Mouse (Mus musculus): ENCODE measurements around the gene Cd200r1.
A peak's percentile ranks its signal among the peaks of the same experiment; 100 is the strongest.
"Not testable (repeated sequence)": the region's sequence is repeated elsewhere in the genome, so short reads cannot be mapped to it uniquely, and the experiment has no call there.

The Cd200r1 gene

DNA sequence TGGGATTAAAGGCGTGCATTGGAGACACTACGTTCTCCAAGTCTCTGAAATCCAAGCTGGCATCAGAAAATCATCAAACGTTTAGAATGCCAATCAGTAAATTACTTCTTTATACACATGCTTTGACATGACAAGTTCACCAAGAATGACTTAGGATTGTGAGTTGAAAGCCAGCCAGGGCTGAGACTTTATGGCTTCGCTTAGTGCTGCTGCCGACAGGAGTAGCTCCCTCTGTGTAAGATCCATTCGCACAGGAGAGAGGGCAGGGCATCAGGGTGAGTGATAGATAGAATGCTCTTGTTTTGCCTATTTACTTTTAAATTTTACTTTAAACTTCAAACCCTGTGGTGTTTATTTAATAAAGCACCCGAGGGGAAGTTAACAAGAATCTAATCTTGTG is 2.0 kb downstream of the Cd200r1 start:
- peak in 1 of 2 experiments; percentile 4 for DNase-seq

GRCm38 (mm10) chr16:44767967-44768366 is 2.4 kb downstream of the Cd200r1 start:
- no peak for DNase-seq

DNA sequence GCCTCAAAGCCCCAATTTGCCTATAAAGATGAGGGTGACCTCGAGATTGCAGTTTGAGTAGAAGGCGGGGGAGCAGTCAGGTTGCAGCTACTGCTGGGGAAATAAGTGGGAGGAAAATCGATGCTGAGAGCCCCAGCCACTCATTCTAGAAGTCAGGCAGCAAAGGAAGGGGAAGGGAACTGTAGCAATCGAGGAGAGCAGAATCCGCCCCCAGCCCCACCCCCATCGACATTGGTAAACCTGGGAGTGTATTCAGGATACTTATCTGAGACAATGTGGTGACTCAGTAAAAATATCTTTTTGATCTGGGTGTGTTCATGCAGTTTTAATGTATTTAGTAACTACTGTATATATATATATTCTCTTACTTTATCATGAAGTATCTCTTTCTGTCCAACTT is 7.0 kb downstream of the Cd200r1 start:
- DNase-seq = no peak

DNA sequence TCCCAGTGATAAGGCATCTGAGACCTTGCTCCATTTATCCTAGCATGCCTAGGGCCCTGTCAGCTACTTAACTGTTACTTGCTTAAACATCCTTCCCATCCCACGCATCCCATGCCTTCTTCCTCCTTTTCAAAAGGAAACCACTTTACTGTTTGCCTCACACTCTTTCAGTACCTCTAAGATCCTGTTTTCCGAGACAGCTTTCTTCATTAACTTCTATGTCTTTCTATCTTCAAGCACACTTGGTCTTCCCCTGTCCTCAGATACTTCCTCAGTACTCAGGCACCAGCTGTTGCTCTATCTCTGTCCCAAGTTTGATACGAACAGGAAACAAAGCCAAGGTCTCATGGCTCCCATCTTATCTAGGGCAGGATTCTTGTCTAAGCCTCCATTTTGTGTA is 8.1 kb downstream of the Cd200r1 start:
- no peak for DNase-seq

GRCm38 (mm10) chr16:44774201-44774600 is 8.7 kb downstream of the Cd200r1 start:
- no peak for DNase-seq

GRCm38 (mm10) chr16:44778538-44779147 is 13.1 kb downstream of the Cd200r1 start:
- peak; percentile 24 to 52 for DNase-seq

GRCm38 (mm10) chr16:44779494-44779893 is 14.0 kb downstream of the Cd200r1 start:
- DNase-seq = no peak

DNA sequence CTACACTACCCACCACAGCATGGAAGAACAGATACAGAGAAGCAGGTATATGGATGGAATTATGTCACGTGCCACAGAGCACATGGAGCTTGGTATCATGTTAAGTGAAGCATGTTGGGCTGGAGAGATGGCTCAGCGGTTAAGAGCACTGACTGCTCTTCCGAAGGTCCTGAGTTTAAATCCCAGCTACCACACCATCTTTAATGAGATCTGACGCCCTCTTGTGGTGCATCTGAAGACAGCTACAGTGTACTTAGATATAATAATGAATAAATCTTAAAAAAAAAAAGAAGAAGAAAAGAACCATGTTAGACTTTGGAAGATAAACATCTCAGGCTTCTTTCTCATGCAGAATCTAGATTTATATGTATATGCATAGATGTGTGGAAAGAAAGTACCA is 15.2 kb downstream of the Cd200r1 start:
- no peak for DNase-seq

DNA sequence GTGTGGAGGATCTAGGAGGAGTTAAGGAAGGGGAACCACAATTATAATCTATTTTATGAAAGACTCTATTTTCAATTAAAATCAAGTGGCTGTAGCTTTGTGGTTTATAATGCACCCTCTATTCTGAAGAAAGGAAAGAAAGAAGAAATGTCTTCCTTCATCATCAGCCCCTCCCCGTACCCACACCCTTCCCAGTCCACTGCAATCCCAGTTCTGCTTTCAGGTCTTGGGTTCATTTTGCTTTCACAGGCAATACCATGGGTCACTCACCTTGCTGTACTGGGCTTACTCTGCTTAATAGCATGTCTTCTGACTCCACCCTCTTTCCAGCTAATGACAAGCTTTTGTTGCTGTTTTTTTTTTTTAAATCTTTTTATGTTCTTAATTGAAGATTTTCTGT is 21.4 kb downstream of the Cd200r1 start:
- no peak for DNase-seq

DNA sequence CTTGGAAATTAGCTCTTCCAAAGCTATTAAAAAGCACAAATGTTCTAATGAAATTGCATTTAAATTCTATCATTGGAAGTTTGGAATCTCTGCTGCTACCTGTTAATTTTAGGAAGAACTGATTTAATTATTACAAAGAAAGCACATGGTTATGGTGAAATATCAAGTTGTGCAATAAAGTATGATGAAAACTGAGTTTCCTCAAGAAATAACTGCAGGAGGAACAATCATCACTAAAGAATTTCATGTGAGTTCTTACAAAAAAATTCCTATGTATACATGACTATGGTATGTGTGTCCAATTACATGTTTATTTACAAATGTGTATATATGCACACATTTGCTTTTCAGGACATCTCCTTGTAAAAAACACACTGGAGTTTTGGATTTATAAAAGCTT is 28.9 kb downstream of the Cd200r1 start:
- DNase-seq = no peak

- DNase-seq = no peak
Observed at GRCm38 (mm10) chr16:44805976-44806375, 40.4 kb downstream of the Cd200r1 start.

DNA sequence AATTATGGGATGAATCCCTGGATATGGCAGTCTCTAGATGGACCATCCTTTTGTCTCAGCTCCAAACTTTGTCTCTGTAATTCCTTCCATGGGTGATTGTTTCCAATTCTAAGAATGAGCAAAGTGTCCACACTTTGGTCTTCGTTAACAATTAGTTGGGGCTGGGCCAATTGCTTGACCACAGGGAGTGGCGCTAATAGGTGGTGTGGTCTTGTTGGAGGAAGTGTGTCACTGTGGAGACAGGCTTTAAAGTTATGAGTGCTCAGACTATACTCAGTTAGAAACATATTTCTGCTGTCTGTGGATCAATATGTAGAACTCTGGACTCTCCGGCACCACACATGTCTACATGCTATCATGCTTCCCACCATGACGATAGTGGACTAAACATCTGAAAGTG is 44.7 kb downstream of the Cd200r1 start:
- not testable (repeated sequence) for DNase-seq

DNA sequence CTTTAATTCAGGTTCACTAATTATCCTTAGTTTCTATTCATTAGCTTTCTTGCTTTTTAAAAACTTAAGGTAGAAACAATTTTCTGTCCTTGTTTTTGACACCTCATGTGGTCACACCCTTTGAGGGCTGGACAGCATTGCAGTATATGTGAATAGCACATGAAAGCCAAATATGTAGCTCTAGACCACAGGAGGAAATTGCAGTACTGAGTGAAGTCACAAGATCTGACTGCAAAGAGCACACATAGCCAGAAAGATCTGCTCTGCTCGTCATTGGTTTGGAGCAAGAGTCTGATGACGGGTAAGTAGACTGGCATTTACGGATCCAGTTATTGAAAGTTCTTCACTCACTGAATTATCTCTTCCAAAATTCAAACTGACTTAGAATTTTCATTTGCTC is 46.0 kb downstream of the Cd200r1 start, which contains the start of gene Cd200r4:
Cd200r4 (plus strand) TSS at position 190 of the 400 bp plus-strand sequence.
- DNase-seq = no peak

DNA sequence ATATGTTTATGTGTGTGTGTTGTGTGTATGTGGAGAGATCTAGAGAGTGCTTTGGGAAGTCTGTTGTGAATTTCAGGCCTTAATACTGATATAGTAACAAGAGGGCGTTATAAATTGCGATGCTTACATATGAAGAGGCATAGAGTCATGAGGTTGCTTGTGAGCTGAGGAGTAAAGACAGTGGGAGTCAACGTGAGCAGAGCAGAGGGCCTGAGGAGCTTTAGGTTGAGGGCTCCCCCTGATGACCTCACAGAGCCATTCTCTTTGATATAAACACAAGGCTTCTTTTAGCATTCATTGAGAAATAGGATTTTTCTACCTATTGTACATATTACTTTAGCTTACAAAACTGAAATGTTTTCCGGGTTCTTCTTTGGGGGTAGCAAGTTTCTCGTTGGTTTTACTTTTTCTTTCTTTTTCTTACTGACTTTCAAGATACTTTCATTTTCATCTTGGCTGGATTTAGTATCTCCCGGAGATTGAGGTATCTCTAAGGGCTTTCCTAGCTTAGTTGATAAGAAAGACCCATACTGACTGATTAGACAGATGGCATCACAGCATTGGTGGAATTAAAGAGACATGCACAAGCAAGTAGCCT is 47.0 kb downstream of the Cd200r1 start:
- no peak for DNase-seq

- no peak for DNase-seq
Observed at GRCm38 (mm10) chr16:44818010-44818409, 52.5 kb downstream of the Cd200r1 start.

DNA sequence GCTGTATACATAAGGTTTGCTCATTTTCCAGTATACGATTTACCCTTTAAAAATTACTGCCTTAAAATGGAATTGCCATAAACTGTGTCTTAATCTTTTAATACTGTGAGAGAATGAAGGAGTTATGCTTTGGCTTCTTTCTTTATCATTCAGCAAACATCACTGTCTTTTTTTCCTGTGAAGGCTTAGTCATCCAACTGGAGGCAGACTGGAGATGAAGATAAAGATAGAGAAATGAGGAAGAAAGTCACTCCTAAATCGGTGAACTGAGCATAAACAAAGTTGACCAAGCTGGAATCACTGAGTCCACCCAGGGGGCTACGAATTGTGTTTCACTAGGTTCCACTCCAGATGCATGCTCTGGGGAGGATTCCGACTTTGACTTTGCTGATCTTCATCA is 55.0 kb downstream of the Cd200r1 start:
- DNase-seq = no peak

DNA sequence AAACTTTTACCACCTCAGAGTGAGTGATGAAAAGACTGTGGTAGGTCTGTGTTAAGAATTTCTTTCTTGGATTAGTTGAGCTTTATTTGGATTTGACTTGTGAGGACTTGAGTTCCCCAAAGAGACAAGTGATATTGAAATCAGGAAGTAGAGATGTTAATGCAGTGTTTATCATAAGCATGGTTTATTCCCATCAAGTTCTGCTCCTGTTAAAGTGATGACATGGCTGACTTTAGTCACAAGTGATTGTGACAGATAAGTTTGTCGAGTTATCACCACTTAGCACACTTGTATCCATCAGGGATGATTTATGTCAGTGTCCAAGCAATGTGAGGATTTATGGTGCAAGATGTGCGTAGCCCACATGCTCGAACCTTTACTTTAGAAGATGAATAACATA is 66.8 kb downstream of the Cd200r1 start:
- DNase-seq = no peak

- not testable (repeated sequence) for DNase-seq
Observed at GRCm38 (mm10) chr16:44833189-44833588, 67.7 kb downstream of the Cd200r1 start.

Measured in kidney, postnatal 4 days (tissue).